Mouse (Mus musculus): ENCODE data around the gene Slc15a3. TPM values are rescaled to one million over a fixed set of nuclear protein-coding genes. Genes with fewer than 3 reads are reported as not detected.
A peak's percentile ranks its signal among the peaks of the same experiment; 100 is the strongest.

Gene Slc15a3
- polyA plus RNA-seq, 1 experiment from 2014 or later: 0.93 TPM

DNA sequence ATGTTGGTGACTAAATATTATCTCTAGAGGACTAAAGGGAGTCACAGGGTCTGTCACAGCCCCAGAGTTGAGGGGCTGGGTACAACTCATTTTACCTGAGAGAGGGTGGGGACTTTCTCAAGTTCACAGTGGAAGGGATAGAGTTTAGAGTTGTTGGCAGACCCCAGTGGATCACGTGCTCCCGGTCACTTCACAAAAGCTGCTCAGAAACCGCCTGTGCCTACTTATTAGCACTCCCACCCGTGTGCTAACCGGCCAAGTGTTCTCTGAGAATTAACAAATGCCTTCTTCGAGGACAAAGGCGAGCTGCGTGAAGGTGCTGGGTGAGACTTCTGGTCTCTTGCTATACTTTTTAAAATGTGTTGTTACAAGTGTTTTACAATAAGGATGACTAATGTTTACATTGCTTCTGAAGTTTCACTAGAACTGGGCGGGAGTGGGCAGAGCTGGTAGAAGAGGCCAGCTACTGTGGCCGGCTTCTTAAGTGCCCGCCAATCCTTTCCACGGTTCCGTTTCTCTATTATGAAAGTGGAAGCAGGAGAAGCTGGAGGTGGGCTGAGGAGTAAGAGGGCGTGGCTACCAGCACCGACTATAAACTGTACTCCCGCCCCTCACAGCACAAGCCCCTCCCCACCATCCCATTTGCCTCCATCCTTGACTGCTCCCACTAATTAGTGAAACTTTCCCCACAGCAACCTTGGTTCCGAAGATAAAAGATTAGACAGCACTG is 21.1 kb upstream of the Slc15a3 start:
- Histone ChIP-seq H3K9ac (ENCODE audit: low read depth, low read length) (no peak overlapping the region), H3K27me3 (ENCODE audit: insufficient read depth, low read length) (no peaks in the 10 kb centered on the region), H3K27ac (no peak overlapping the region), H3K36me3 (ENCODE audit: insufficient read depth, low read length) (no peaks in the 10 kb centered on the region), H3K9me3 (replicated peaks; ENCODE audit: low read length) (no peaks in the 10 kb centered on the region), H3K4me3 (replicated peaks; ENCODE audit: low read depth, low read length) (peak overlapping the region; percentile 21), H3K4me2 (ENCODE audit: low read length) (peak overlapping the region; percentile 49), H3K4me1 (replicated peaks; ENCODE audit: insufficient read depth, low read length) (no peaks in the 10 kb centered on the region)
- TF ChIP-seq CTCF (IDR thresholded peaks at IDR 0.05; ENCODE audit: low read depth): no peak
- DNase-seq (ENCODE audit: low spot score) (peak; percentile 77), ATAC-seq (replicated peaks; ENCODE audit: low FRiP score, low read depth) (peak; percentile 88)
- WGBS: 12% methylated on average over 17 of the region's 17 CpGs

DNA sequence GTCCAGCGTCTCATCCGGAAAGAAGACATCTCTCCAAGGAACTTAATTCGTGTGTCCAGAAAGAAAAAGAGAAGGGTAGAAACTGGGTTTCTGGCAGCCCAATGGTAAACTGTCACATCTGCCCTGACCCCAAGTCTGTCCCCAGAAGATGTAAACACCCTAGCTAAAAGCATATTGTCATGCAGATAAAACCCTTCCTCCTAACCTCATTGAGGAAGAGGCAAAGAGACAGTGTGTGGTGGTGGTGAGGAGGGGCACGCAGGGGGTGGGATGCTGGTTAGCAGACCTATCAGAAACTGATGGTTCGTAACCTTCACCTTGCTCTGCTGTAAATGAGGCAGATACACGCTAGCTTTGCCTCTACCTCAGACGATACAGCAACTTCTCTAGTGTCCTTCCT is 18.2 kb upstream of the Slc15a3 start:
- Histone ChIP-seq H3K4me1 (replicated peaks; ENCODE audit: insufficient read depth, low read length) (no peaks in the 10 kb centered on the region), H3K9ac (ENCODE audit: low read depth, low read length) (no peak overlapping the region), H3K36me3 (ENCODE audit: insufficient read depth, low read length) (no peaks in the 10 kb centered on the region), H3K9me3 (replicated peaks; ENCODE audit: low read length) (no peaks in the 10 kb centered on the region), H3K4me3 (replicated peaks; ENCODE audit: low read depth, low read length) (no peak overlapping the region), H3K27ac (no peak overlapping the region), H3K27me3 (ENCODE audit: insufficient read depth, low read length) (no peaks in the 10 kb centered on the region), H3K4me2 (ENCODE audit: low read length) (no peak overlapping the region)
- ATAC-seq (replicated peaks; ENCODE audit: low FRiP score, low read depth) (no peak), DNase-seq (ENCODE audit: low spot score) (no peak)
- 71% methylated on average over 7 of the region's 7 CpGs for WGBS
- TF ChIP-seq CTCF (IDR thresholded peaks at IDR 0.05; ENCODE audit: low read depth): no peak

DNA sequence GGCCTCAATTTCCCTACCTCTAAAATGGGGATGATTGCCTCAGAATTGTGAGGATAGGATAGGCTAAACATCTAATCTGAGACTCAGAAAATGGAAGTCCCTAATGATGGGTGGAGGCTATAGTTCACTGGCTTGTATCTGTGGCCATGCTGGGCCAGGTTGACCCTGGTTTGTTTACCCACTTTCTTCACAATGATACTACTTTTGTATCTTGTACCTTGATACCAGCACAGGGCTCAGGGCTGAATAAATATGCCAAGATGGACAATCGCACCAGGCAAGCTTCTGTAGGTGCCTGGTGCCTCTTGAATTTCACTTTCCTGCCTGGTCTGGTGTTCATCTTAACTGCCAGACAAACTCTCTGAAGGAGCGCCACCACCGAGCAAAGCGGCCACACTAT is 17.0 kb upstream of the Slc15a3 start:
- no peak overlapping the region for H3K27ac ChIP-seq
- WGBS: 89% methylated on average over 4 of the region's 4 CpGs
- no peaks in the 10 kb centered on the region for H3K27me3 ChIP-seq (ENCODE audit: insufficient read depth, low read length)
- DNase-seq (ENCODE audit: low spot score) (no peak), ATAC-seq (replicated peaks; ENCODE audit: low FRiP score, low read depth) (no peak)
- TF ChIP-seq CTCF (IDR thresholded peaks at IDR 0.05; ENCODE audit: low read depth): no peak
- no peaks in the 10 kb centered on the region for H3K4me1 ChIP-seq (replicated peaks; ENCODE audit: insufficient read depth, low read length)
- H3K9me3 ChIP-seq (replicated peaks; ENCODE audit: low read length): no peaks in the 10 kb centered on the region
- H3K9ac ChIP-seq (ENCODE audit: low read depth, low read length): no peak overlapping the region
- H3K4me3 ChIP-seq (replicated peaks; ENCODE audit: low read depth, low read length): no peak overlapping the region
- H3K36me3 ChIP-seq (ENCODE audit: insufficient read depth, low read length): no peaks in the 10 kb centered on the region
- H3K4me2 ChIP-seq (ENCODE audit: low read length): no peak overlapping the region

DNA sequence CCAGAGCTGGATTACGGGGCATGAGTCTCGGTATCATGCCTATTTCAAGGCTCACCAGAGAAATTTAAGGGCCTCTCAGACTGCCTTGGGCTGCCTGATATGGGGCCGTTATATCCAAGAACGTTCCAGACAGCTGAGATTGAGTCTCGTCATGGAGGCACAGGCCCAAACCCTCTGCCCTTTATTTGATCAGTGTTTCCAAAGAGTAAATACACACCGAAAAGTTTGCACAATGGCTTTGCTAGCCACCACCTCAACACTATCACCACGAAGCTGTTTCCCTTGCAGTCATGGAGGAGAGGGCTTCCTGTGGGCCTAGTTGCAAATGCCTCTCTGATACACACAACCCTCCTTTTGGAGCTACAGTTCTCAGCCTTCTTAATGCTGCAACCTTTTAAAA is 15.5 kb upstream of the Slc15a3 start:
- no peak overlapping the region for H3K27ac ChIP-seq
- H3K27me3 ChIP-seq (ENCODE audit: insufficient read depth, low read length): no peaks in the 10 kb centered on the region
- DNase-seq (ENCODE audit: low spot score) (no peak), ATAC-seq (replicated peaks; ENCODE audit: low FRiP score, low read depth) (no peak)
- no peak overlapping the region for H3K9ac ChIP-seq (ENCODE audit: low read depth, low read length)
- no peak for TF ChIP-seq CTCF (IDR thresholded peaks at IDR 0.05; ENCODE audit: low read depth)
- H3K4me2 ChIP-seq (ENCODE audit: low read length): no peak overlapping the region
- 87% methylated on average over 7 of the region's 7 CpGs for WGBS
- no peak overlapping the region for H3K4me3 ChIP-seq (replicated peaks; ENCODE audit: low read depth, low read length)
- no peaks in the 10 kb centered on the region for H3K9me3 ChIP-seq (replicated peaks; ENCODE audit: low read length)
- H3K4me1 ChIP-seq (replicated peaks; ENCODE audit: insufficient read depth, low read length): no peaks in the 10 kb centered on the region
- H3K36me3 ChIP-seq (ENCODE audit: insufficient read depth, low read length): no peaks in the 10 kb centered on the region

DNA sequence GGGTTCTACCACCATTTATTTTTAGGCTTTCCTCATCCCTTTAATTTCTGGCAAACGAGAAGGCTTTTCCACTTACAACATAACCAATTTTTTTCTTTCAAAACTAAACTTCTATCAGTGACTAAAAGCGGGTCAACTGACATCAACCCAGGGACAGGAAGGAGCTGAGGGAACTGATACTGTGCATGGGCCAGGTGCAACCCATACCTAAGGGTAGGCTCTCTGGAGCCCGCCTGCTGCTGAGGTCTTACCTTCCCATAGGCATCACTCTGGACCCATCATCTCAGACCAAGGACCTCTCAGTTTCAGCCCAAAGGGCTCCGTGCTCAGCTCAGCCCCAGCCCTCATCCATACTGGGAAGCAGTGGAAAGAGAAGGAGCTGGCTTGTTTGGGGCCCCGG is 11.2 kb upstream of the Slc15a3 start:
- no peak for TF ChIP-seq CTCF (IDR thresholded peaks at IDR 0.05; ENCODE audit: low read depth)
- 87% methylated on average over 5 of the region's 5 CpGs for WGBS
- no peak overlapping the region for H3K4me3 ChIP-seq (replicated peaks; ENCODE audit: low read depth, low read length)
- DNase-seq (ENCODE audit: low spot score): no peak
- no peak overlapping the region for H3K9ac ChIP-seq (ENCODE audit: low read depth, low read length)
- H3K4me2 ChIP-seq (ENCODE audit: low read length): no peak overlapping the region
- H3K27ac ChIP-seq: no peak overlapping the region
- H3K4me1 ChIP-seq (replicated peaks; ENCODE audit: insufficient read depth, low read length): no peaks in the 10 kb centered on the region
- H3K27me3 ChIP-seq (ENCODE audit: insufficient read depth, low read length): no peaks in the 10 kb centered on the region
- ATAC-seq (replicated peaks; ENCODE audit: low FRiP score, low read depth): no peak
- no peaks in the 10 kb centered on the region for H3K36me3 ChIP-seq (ENCODE audit: insufficient read depth, low read length)
- H3K9me3 ChIP-seq (replicated peaks; ENCODE audit: low read length): no peaks in the 10 kb centered on the region

DNA sequence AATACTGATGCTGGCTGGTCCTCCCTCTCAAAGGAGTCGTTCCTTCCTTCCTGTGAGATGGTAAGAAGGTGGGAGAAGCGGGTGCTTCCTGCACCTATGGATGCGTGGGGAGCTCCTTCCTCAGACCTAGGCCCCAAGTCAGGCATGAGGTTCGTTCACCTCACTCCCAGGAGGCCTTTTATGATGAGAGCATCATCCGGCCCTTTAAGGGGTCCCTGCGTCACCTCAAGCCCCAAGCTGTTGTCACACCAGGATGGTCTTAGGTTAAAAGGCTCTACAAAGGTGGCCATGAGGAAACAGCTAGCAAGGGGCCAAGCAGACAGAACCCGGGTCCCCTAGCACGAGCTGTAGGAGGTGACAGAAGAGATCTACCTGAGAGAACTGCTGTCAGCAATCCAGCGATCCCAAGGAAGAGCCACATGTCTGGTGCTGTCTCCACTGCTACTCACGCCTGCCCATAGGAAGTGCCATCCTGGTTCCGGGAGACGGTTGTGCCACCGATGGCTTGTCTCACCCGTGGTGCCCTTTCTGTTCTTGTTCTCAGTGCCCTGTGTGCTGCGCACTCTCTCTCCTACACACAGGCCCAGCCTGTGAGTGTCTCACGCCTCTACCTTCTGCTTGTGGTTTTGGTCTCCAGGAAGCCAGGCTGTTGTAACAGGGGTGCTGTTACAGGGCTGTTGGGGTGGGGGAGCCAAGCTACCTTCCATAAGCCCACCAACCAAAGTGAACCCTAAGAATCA is 9.9 kb upstream of the Slc15a3 start, which contains the start of gene Cd6:
Cd6 (minus strand) TSS at position 623 of the 740 bp plus-strand sequence.
- H3K9me3 ChIP-seq (replicated peaks; ENCODE audit: low read length): no peaks in the 10 kb centered on the region
- H3K4me3 ChIP-seq (replicated peaks; ENCODE audit: low read depth, low read length): no peak within 1 kb of the TSS
- no peaks in the 10 kb centered on the region for H3K4me1 ChIP-seq (replicated peaks; ENCODE audit: insufficient read depth, low read length)
- H3K27me3 ChIP-seq (ENCODE audit: insufficient read depth, low read length): no peaks in the 10 kb centered on the region
- 88% methylated on average over 16 of the region's 16 CpGs for whole genome bisulfite sequencing
- no peak for TF ChIP-seq CTCF (IDR thresholded peaks at IDR 0.05; ENCODE audit: low read depth)
- no peaks in the 10 kb centered on the region for H3K36me3 ChIP-seq (ENCODE audit: insufficient read depth, low read length)
- no peak within 1 kb of the TSS for H3K9ac ChIP-seq (ENCODE audit: low read depth, low read length)
- no peak within 1 kb of the TSS for H3K27ac ChIP-seq
- ATAC-seq (replicated peaks; ENCODE audit: low FRiP score, low read depth): no peak
- no peak for DNase-seq (ENCODE audit: low spot score)
- no peak within 1 kb of the TSS for H3K4me2 ChIP-seq (ENCODE audit: low read length)

Data from kidney, postnatal 0 days (tissue).